Mouse (Mus musculus) midbrain, embryonic 10.5 days (tissue): ENCODE measurements at regions not wholly inside any gene's neighbourhood (a gene's known extent, or its start where the extent isn't known, plus 50 kb on each side); places are given as distances from the start of the nearest gene placed in this dataset.

ENCODE experiments used
- DNase-seq: peaks from one replicate; pipeline ENCODE4 v3.0.0-alpha.2; 2017; ENCODE audit warnings: low spot score
- H3K27ac ChIP-seq: fragments of 300-500 bp; sonication (generic); replicated peaks from 2 replicates; pipeline ENCODE4 v1.5.1; 2016; ENCODE audit warnings: mild to moderate bottlenecking
- H3K27me3 ChIP-seq: fragments of 300-500 bp; sonication (generic); 2 replicates; pipeline ENCODE4 v1.6.1; 2016; ENCODE audit warnings: low read depth, mild to moderate bottlenecking; ENCODE audit not compliant: poor library complexity, severe bottlenecking
- H3K36me3 ChIP-seq: fragments of 300-500 bp; sonication (generic); 2 replicates; pipeline ENCODE4 v1.6.1; 2016; ENCODE audit warnings: mild to moderate bottlenecking, moderate library complexity
- H3K4me1 ChIP-seq: fragments of 300-500 bp; sonication (generic); 2 replicates; pipeline ENCODE4 v1.6.1; 2016
- H3K4me3 ChIP-seq: fragments of 300-500 bp; sonication (generic); 2 replicates; pipeline ENCODE4 v1.5.1; 2016; ENCODE audit warnings: mild to moderate bottlenecking, moderate library complexity
- H3K9me3 ChIP-seq: fragments of 300-500 bp; sonication (generic); replicated peaks from 2 replicates; pipeline ENCODE4 v1.6.1; 2016; ENCODE audit warnings: mild to moderate bottlenecking
- WGBS: fragments of 180-500 bp; shearing (Covaris S2); methylation state at CpG from one replicate; pipeline ENCODE4 v1.1.7; 2016; 5-methylcytosine and 5-hydroxymethylcytosine counted together

GRCm38 (mm10) chr4:142888891-142889290 lies 323.9 kb downstream of the Prdm2 start:
- Histone ChIP-seq H3K4me1 (no peaks in the 10 kb centered on the region), H3K4me3 (no peak overlapping the region), H3K9me3 (peaks cover 8% of the 10 kb centered on the region; the same call in 1 of the 2 replicates), H3K27me3 (no peaks in the 10 kb centered on the region), H3K27ac (no peak overlapping the region), H3K36me3 (no peaks in the 10 kb centered on the region)
- 86% methylated on average over 4 of the region's 4 CpGs for WGBS
- no peak for DNase-seq

- peaks cover 8% of the 10 kb centered on the region; the same call in 1 of the 2 replicates for H3K9me3 ChIP-seq
- H3K27ac ChIP-seq, result no peak overlapping the region
- H3K4me1 ChIP-seq, result no peaks in the 10 kb centered on the region
- H3K36me3 ChIP-seq, result no peaks in the 10 kb centered on the region
- H3K4me3 ChIP-seq, result no peak overlapping the region
- no peak for DNase-seq
- 85% methylated on average over 6 of the region's 6 CpGs for WGBS
- H3K27me3 ChIP-seq, result no peaks in the 10 kb centered on the region
Observed at GRCm38 (mm10) chr4:142887876-142888275, 324.9 kb downstream of the Prdm2 start.

GRCm38 (mm10) chr4:142880323-142880759 lies 332.5 kb downstream of the Prdm2 start:
- no peaks in the 10 kb centered on the region for H3K27me3 ChIP-seq
- 12% methylated on average over 2 of the region's 2 CpGs for whole genome bisulfite sequencing
- H3K27ac ChIP-seq, result peak overlapping the region; percentile 63
- DNase-seq, result peak; percentile 82
- no peak overlapping the region for H3K4me3 ChIP-seq
- peaks cover 9% of the 10 kb centered on the region for H3K4me1 ChIP-seq
- no peaks in the 10 kb centered on the region for H3K36me3 ChIP-seq
- H3K9me3 ChIP-seq, result no peaks in the 10 kb centered on the region

GRCm38 (mm10) chr4:142876151-142876550 lies 336.6 kb downstream of the Prdm2 start:
- no peaks in the 10 kb centered on the region for H3K27me3 ChIP-seq
- H3K4me1 ChIP-seq, result peaks cover 9% of the 10 kb centered on the region
- H3K4me3 ChIP-seq, result no peak overlapping the region
- no peaks in the 10 kb centered on the region for H3K36me3 ChIP-seq
- no peaks in the 10 kb centered on the region for H3K9me3 ChIP-seq
- DNase-seq, result no peak
- no peak overlapping the region for H3K27ac ChIP-seq
- 92% methylated on average over 3 of the region's 3 CpGs for WGBS

- H3K4me3 ChIP-seq, result no peak overlapping the region
- H3K4me1 ChIP-seq, result peaks cover 4% of the 10 kb centered on the region
- no peak for DNase-seq
- no peaks in the 10 kb centered on the region for H3K36me3 ChIP-seq
- no peaks in the 10 kb centered on the region for H3K9me3 ChIP-seq
- H3K27me3 ChIP-seq, result no peaks in the 10 kb centered on the region
- no peak overlapping the region for H3K27ac ChIP-seq
- 90% methylated on average over 5 of the region's 5 CpGs for WGBS
Observed at GRCm38 (mm10) chr4:142875105-142875504, 337.7 kb downstream of the Prdm2 start.

GRCm38 (mm10) chr4:142866341-142866740 lies 346.5 kb downstream of the Prdm2 start:
- Histone ChIP-seq H3K9me3 (no peaks in the 10 kb centered on the region), H3K27me3 (no peaks in the 10 kb centered on the region), H3K4me3 (no peak overlapping the region), H3K27ac (no peak overlapping the region), H3K4me1 (no peaks in the 10 kb centered on the region), H3K36me3 (no peaks in the 10 kb centered on the region)
- 93% methylated on average over 7 of the region's 7 CpGs for WGBS
- DNase-seq, result no peak

GRCm38 (mm10) chr4:142865593-142865992 lies 347.2 kb downstream of the Prdm2 start:
- DNase-seq, result no peak
- Histone ChIP-seq H3K36me3 (no peaks in the 10 kb centered on the region), H3K4me3 (no peak overlapping the region), H3K27ac (no peak overlapping the region), H3K27me3 (no peaks in the 10 kb centered on the region), H3K4me1 (no peaks in the 10 kb centered on the region), H3K9me3 (no peaks in the 10 kb centered on the region)
- WGBS, result 95% methylated on average over 2 of the region's 2 CpGs

- Histone ChIP-seq H3K27me3 (no peaks in the 10 kb centered on the region), H3K4me1 (no peaks in the 10 kb centered on the region), H3K9me3 (no peaks in the 10 kb centered on the region), H3K36me3 (no peaks in the 10 kb centered on the region), H3K4me3 (no peak overlapping the region), H3K27ac (no peak overlapping the region)
- WGBS, result 91% methylated on average over 5 of the region's 5 CpGs
- DNase-seq, result no peak
Observed at GRCm38 (mm10) chr4:142863939-142864338, 348.9 kb downstream of the Prdm2 start.

- Histone ChIP-seq H3K27me3 (no peaks in the 10 kb centered on the region), H3K4me3 (no peak overlapping the region), H3K27ac (no peak overlapping the region), H3K9me3 (no peaks in the 10 kb centered on the region), H3K36me3 (no peaks in the 10 kb centered on the region), H3K4me1 (no peaks in the 10 kb centered on the region)
- 88% methylated on average over 3 of the region's 3 CpGs for WGBS
- DNase-seq, result no peak
Observed at GRCm38 (mm10) chr4:142860441-142860840, 352.4 kb downstream of the Prdm2 start.

- Histone ChIP-seq H3K4me1 (no peaks in the 10 kb centered on the region), H3K4me3 (no peak overlapping the region), H3K27me3 (no peaks in the 10 kb centered on the region), H3K9me3 (no peaks in the 10 kb centered on the region), H3K36me3 (no peaks in the 10 kb centered on the region), H3K27ac (no peak overlapping the region)
- no peak for DNase-seq
- WGBS, result 81% methylated on average over 6 of the region's 6 CpGs
Observed at GRCm38 (mm10) chr4:142856626-142857025, 356.2 kb downstream of the Prdm2 start.

GRCm38 (mm10) chr4:142855635-142856034 lies 357.2 kb downstream of the Prdm2 start:
- Histone ChIP-seq H3K36me3 (no peaks in the 10 kb centered on the region), H3K4me3 (no peak overlapping the region), H3K4me1 (no peaks in the 10 kb centered on the region), H3K27ac (no peak overlapping the region), H3K9me3 (no peaks in the 10 kb centered on the region), H3K27me3 (no peaks in the 10 kb centered on the region)
- no peak for DNase-seq
- 92% methylated on average over 6 of the region's 6 CpGs for WGBS

GRCm38 (mm10) chr4:142853924-142854323 lies 358.9 kb downstream of the Prdm2 start:
- WGBS, result 94% methylated on average over 15 of the region's 15 CpGs
- H3K36me3 ChIP-seq, result no peaks in the 10 kb centered on the region

GRCm38 (mm10) chr4:142845066-142845696 lies 367.6 kb downstream of the Prdm2 start:
- 88% methylated on average over 6 of the region's 6 CpGs for WGBS

More at GRCm38 (mm10) chr4:142853924-142854323, 358.9 kb downstream of the Prdm2 start:
- no peak for DNase-seq
- no peak overlapping the region for H3K4me3 ChIP-seq
- no peaks in the 10 kb centered on the region for H3K27me3 ChIP-seq
- no peak overlapping the region for H3K27ac ChIP-seq
- H3K9me3 ChIP-seq, result no peaks in the 10 kb centered on the region
- no peaks in the 10 kb centered on the region for H3K4me1 ChIP-seq

More at GRCm38 (mm10) chr4:142845066-142845696, 367.6 kb downstream of the Prdm2 start:
- no peaks in the 10 kb centered on the region for H3K4me1 ChIP-seq
- H3K27ac ChIP-seq, result no peak overlapping the region
- H3K27me3 ChIP-seq, result no peaks in the 10 kb centered on the region
- no peak overlapping the region for H3K4me3 ChIP-seq
- DNase-seq, result no peak
- H3K9me3 ChIP-seq, result no peaks in the 10 kb centered on the region
- H3K36me3 ChIP-seq, result no peaks in the 10 kb centered on the region
